ENCODE assay signal across 15 mouse cellular contexts in the genomic region with DNA sequence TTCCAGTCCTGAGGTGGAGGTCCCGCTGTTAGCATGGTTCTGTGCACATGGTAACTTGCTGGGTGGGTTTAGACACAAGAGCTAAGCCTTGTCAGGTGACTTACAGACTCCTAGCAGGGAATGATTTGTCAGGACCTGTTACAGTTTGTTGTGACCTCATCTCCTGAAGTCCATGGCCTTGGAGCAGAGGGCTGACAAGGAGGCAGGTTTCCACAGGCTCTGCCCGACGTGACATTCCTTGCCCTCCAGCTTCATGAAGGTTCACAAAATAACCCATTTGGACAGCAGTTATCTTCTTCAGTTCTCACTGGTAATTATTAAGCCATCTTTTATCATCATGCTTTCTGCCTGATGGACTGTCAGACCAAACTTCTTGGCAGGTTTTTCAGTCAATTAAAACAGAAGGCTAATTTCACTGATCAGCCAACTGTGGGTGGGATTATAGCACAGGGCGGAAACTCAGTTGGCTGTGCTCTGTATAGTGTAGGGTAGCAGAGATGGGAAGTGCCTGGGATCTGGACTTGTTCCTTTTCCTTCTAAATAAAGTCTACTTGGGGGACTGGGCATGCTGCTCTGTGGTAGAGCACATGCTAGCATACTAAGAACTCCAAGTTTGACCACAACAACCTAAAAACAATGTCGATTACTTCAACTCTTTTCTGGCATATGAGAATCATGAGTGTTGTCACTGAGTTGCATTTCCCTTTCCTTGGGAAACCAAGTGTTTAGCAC.
DNase-seq lines count a peak whose midpoint lies in the region; ATAC-seq and TF ChIP-seq lines count a peak whose summit lies in the region.
"Had no signal": no experiment of that assay in that cellular context is flagged by ENCODE, and none has a peak within 500 bp of the region (broad histone marks: within the 10 kb centered on the region; RNA-seq: fewer than 3 reads in every experiment).

No protein-coding gene starts in this region.

- DNase-seq in adrenal gland, adult 2 months, result peak; percentile 37
- no peak for DNase-seq in adrenal gland, adult 8-10 months
- peak; percentile 13 to 26 for DNase-seq in layer of hippocampus, adult 2 months (ENCODE audit: low spot score in 2 of 2)
- no peak for DNase-seq in layer of hippocampus, adult 11-12 months (ENCODE audit: low spot score)
- peak; percentile 32 for DNase-seq in kidney, postnatal 14 days
- no peak for DNase-seq in thymus, postnatal 36 days
- DNase-seq in cerebellum, postnatal 36 days, result no peak
- DNase-seq: cerebellum, postnatal 14 days; lung, embryonic 14.5 days; thymus, postnatal 14 days had no signal

- no peak overlapping the region for H3K4me3 ChIP-seq in layer of hippocampus, adult 2 months
- H3K4me3 ChIP-seq in stomach, embryonic 16.5 days (replicated peaks; ENCODE audit: low read length), result no peak overlapping the region
- H3K4me3 ChIP-seq: neural tube, embryonic 12.5 days had no signal

- peaks cover 5% of the 10 kb centered on the region; the same call in 1 of the 2 replicates for H3K4me1 ChIP-seq in stomach, embryonic 16.5 days (ENCODE audit: control insufficient read depth, insufficient read depth, low read length)
- H3K4me1 ChIP-seq: neural tube, embryonic 12.5 days had no signal

- H3K27me3 ChIP-seq in stomach, embryonic 16.5 days (ENCODE audit: control insufficient read depth, insufficient read depth, low read length), result no peaks in the 10 kb centered on the region
- H3K27me3 ChIP-seq: neural tube, embryonic 12.5 days had no signal

- peak; percentile 56; the same call in 1 of the 2 replicates for ATAC-seq in stomach, embryonic 16.5 days (ENCODE audit: insufficient read depth, low FRiP score)
- ATAC-seq: activated CD4-positive, CD25-positive, alpha-beta regulatory T cell, adult 4 months; intestine, embryonic 16.5 days had no signal

- TF ChIP-seq CTCF in layer of hippocampus, adult 2 months (conservative IDR thresholded peaks at IDR 0.05), result no peak

- no peak overlapping the region for H3K4me2 ChIP-seq in stomach, embryonic 16.5 days (ENCODE audit: low read depth, low read length)
- H3K4me2 ChIP-seq: hindbrain, embryonic 14.5 days; lung, embryonic 14.5 days; neural tube, embryonic 12.5 days had no signal

- H3K27ac ChIP-seq in layer of hippocampus, adult 2 months, result no peak overlapping the region
- peak overlapping the region; percentile 52 for H3K27ac ChIP-seq in stomach, embryonic 16.5 days (ENCODE audit: low read length)
- H3K27ac ChIP-seq: hindbrain, embryonic 14.5 days; neural tube, embryonic 12.5 days had no signal

- no peaks in the 10 kb centered on the region for H3K9me3 ChIP-seq in stomach, embryonic 16.5 days (replicated peaks; ENCODE audit: control insufficient read depth, low read length)
- H3K9me3 ChIP-seq: neural tube, embryonic 12.5 days had no signal

- WGBS in stomach, embryonic 16.5 days, result 64% methylated on average over 5 of the region's 5 CpGs

- H3K9ac ChIP-seq in stomach, embryonic 16.5 days (ENCODE audit: low read length), result no peak overlapping the region
- H3K9ac ChIP-seq: hindbrain, embryonic 14.5 days; lung, embryonic 14.5 days; neural tube, embryonic 12.5 days had no signal

- H3K36me3 ChIP-seq in stomach, embryonic 16.5 days (ENCODE audit: control insufficient read depth, insufficient read depth, low read length), result no peaks in the 10 kb centered on the region
- H3K36me3 ChIP-seq: neural tube, embryonic 12.5 days had no signal

Comparison
In these comparisons a context has a peak if more than half of its experiments do, and no peak if none do; other contexts are left out.
1. DNase-seq: peak in adrenal gland, adult 2 months (single experiment), layer of hippocampus, adult 2 months (2 of 2) and kidney, postnatal 14 days (single experiment); none in adrenal gland, adult 8-10 months (single experiment), layer of hippocampus, adult 11-12 months (single experiment), thymus, postnatal 36 days (0 of 2) and cerebellum, postnatal 36 days (0 of 2).